Mouse (Mus musculus) adrenal gland, postnatal 10 days (tissue): Measurements from ENCODE around the gene Nt5e. TPM values are rescaled to one million over a fixed set of nuclear protein-coding genes. Genes with fewer than 3 reads are reported as not detected.

ENCODE experiments used
- DNase-seq: peaks from one replicate; pipeline ENCODE4 v3.0.0; 2021; ENCODE audit warnings: mixed read lengths
- total RNA-seq, 2 experiments: library from RNA; stranded (reverse); gene quantifications; 2 replicates each; pipeline ENCODE4 v1.2.3; 2021

The Nt5e gene
- total RNA-seq, 2 experiments from 2014 or later, result 15.0 to 21.8 TPM

GRCm38 (mm10) chr9:88388826-88389225 is 61.8 kb downstream of the Nt5e start:
- no peak for DNase-seq

- DNase-seq, result no peak
These were observed 67.9 kb downstream of the Nt5e start for GRCm38 (mm10) chr9:88394852-88395251.

GRCm38 (mm10) chr9:88398461-88398860 is 71.5 kb downstream of the Nt5e start:
- no peak for DNase-seq

- DNase-seq, result no peak
These were observed 77.1 kb downstream of the Nt5e start for GRCm38 (mm10) chr9:88404088-88404487.

- DNase-seq, result no peak
These were observed 77.5 kb downstream of the Nt5e start for GRCm38 (mm10) chr9:88404515-88404914.

- DNase-seq, result no peak
These were observed 83.0 kb downstream of the Nt5e start for GRCm38 (mm10) chr9:88409978-88410377.

- no peak for DNase-seq
These were observed 89.8 kb downstream of the Nt5e start for GRCm38 (mm10) chr9:88416752-88417151.

Other genes starting within 250 kb of the Nt5e start
- gene Snx14, start 111.8 kb downstream of the Nt5e start, total RNA-seq, result 10 to 100 TPM; 41.8 to 54.5 TPM
- gene Gm20537, start 129.4 kb downstream of the Nt5e start, total RNA-seq, result 1 to 10 TPM in 1 of 2 experiments, not detected in 1; 1.0 TPM
- 10 to 100 TPM; 92.6 to 93.0 TPM for gene Syncrip, start 155.4 kb downstream of the Nt5e start, total RNA-seq
- 10 to 100 TPM in 1 of 2 experiments, 1 to 10 TPM in 1; 8.8 to 10.1 TPM for gene Zfp949, start 220.8 kb downstream of the Nt5e start, total RNA-seq